ENCODE assay signal across 8 mouse cellular contexts in genomic region chr2:93462760-93463159, GRCm38 (mm10). TPM values are rescaled to one million over a fixed set of nuclear protein-coding genes. Genes with fewer than 3 reads are reported as not detected.
DNase-seq lines count a peak whose midpoint lies in the region; ATAC-seq and TF ChIP-seq lines count a peak whose summit lies in the region.

Cd82 (minus strand) TSS chr2:93463140.

- peak within 1 kb of the TSS; percentile 40 for H3K4me3 ChIP-seq in forebrain, postnatal 0 days (ENCODE audit: low read depth, low read length)
- H3K4me3 ChIP-seq in hindbrain, embryonic 11.5 days (ENCODE audit: low read depth, low read length): peak within 1 kb of the TSS; percentile 33
- peak within 1 kb of the TSS; percentile 90 for H3K4me3 ChIP-seq in megakaryocyte, embryonic 14.5 days (replicated peaks)

- H3K27me3 ChIP-seq in forebrain, postnatal 0 days (ENCODE audit: insufficient read depth, low read length): no peaks in the 10 kb centered on the region
- H3K27me3 ChIP-seq in hindbrain, embryonic 11.5 days (ENCODE audit: control insufficient read depth, insufficient read depth, low read length): peaks cover 10% of the 10 kb centered on the region
- peaks cover 97% of the 10 kb centered on the region for H3K27me3 ChIP-seq in megakaryocyte, embryonic 14.5 days (replicated peaks)

- no peaks in the 10 kb centered on the region for H3K4me1 ChIP-seq in forebrain, postnatal 0 days (ENCODE audit: insufficient read depth)
- H3K4me1 ChIP-seq in hindbrain, embryonic 11.5 days (replicated peaks; ENCODE audit: control insufficient read depth, insufficient read depth, low read length): peaks cover 3% of the 10 kb centered on the region; the same call in 1 of the 2 replicates
- peaks cover 46% of the 10 kb centered on the region for H3K4me1 ChIP-seq in megakaryocyte, embryonic 14.5 days

- WGBS in forebrain, postnatal 0 days: 4% methylated on average over 20 of the region's 20 CpGs
- WGBS in hindbrain, embryonic 11.5 days: under 1% methylated on average over 20 of the region's 20 CpGs

- peak; percentile 83 for ATAC-seq in forebrain, postnatal 0 days
- peak; percentile 84 for ATAC-seq in hindbrain, embryonic 11.5 days (ENCODE audit: low FRiP score)

- H3K4me2 ChIP-seq in forebrain, postnatal 0 days (ENCODE audit: low read depth): peak within 1 kb of the TSS; percentile 78
- peak within 1 kb of the TSS; percentile 65 for H3K4me2 ChIP-seq in hindbrain, embryonic 11.5 days (replicated peaks; ENCODE audit: low read depth, low read length)

- no peaks in the 10 kb centered on the region for H3K36me3 ChIP-seq in forebrain, postnatal 0 days (ENCODE audit: insufficient read depth)
- no peaks in the 10 kb centered on the region for H3K36me3 ChIP-seq in hindbrain, embryonic 11.5 days (ENCODE audit: control insufficient read depth, insufficient read depth, low read length)
- H3K36me3 ChIP-seq in megakaryocyte, embryonic 14.5 days (replicated peaks; ENCODE audit: low read length): no peaks in the 10 kb centered on the region

- H3K9ac ChIP-seq in forebrain, postnatal 0 days: peak within 1 kb of the TSS; percentile 35
- peak within 1 kb of the TSS; percentile 21; the same call in 1 of the 2 replicates for H3K9ac ChIP-seq in hindbrain, embryonic 11.5 days (ENCODE audit: low read depth, low read length)

- TF ChIP-seq CTCF in forebrain, postnatal 0 days (IDR thresholded peaks at IDR 0.05; ENCODE audit: low read depth): no peak

- intact Hi-C loops in left cerebral cortex, postnatal 25 days (cut with DNase I): no loop called here

- H3K9me3 ChIP-seq in forebrain, postnatal 0 days (ENCODE audit: low read length): no peaks in the 10 kb centered on the region
- no peaks in the 10 kb centered on the region for H3K9me3 ChIP-seq in hindbrain, embryonic 11.5 days (ENCODE audit: control insufficient read depth, low read length)
- peaks cover 8% of the 10 kb centered on the region for H3K9me3 ChIP-seq in megakaryocyte, embryonic 14.5 days

- no peak within 1 kb of the TSS for H3K27ac ChIP-seq in forebrain, postnatal 0 days (ENCODE audit: low read depth, low read length)
- 0 out of 2 replicates have a peak within 1 kb of the TSS, but pooled peaks have one; percentile 18 for H3K27ac ChIP-seq in hindbrain, embryonic 11.5 days (ENCODE audit: low read depth, low read length)

- peak; percentile 88 for DNase-seq in Muller cell, postnatal 12 days (ENCODE audit: inconsistent ontology term)
- peak; percentile 89 to 92 for DNase-seq in adrenal gland, postnatal 36 days
- DNase-seq in forebrain, postnatal 0 days: peak; percentile 54
- peak; percentile 61 for DNase-seq in hindbrain, embryonic 11.5 days (ENCODE audit: low spot score)
- DNase-seq in left cerebral cortex, postnatal 25 days (ENCODE audit: low spot score in 2 of 2): no peak
- peak; percentile 83 to 87 for DNase-seq in spleen, postnatal 4 days (ENCODE audit: low spot score in 2 of 2)
- no peak for DNase-seq in thymus, postnatal 25 days

RNA-seq across cellular contexts. Expression of gene Cd82, which starts in this region (rescaled TPM):
- 10 to 100 TPM; 34.6 to 63.8 TPM for total RNA-seq in adrenal gland, postnatal 36 days (2021)
- total RNA-seq in forebrain, postnatal 0 days (2014; rRNA removed): 9.7 and 12.7 TPM in 2 replicates
- 19.3 and 20.7 TPM in 2 replicates for polyA plus RNA-seq in forebrain, postnatal 0 days (2015; fragmentation: Nextera tagmentation; extraction: Ambion mirVana)
- polyA plus RNA-seq in hindbrain, embryonic 11.5 days (2014; fragmentation: Nextera tagmentation; extraction: Ambion mirVana): 6.2 and 6.3 TPM in 2 replicates
- 10 to 100 TPM; 15.7 to 16.3 TPM for total RNA-seq in left cerebral cortex, postnatal 25 days (2021)
- polyA plus RNA-seq in megakaryocyte, embryonic 14.5 days (2012; ENCODE audit: insufficient read depth, low replicate concordance): 13.3 TPM in 1 of 2 replicates, not detected in the other

Comparison
In these comparisons a context has a peak if more than half of its experiments do, and no peak if none do; other contexts are left out.
1. DNase-seq: peak in Muller cell, postnatal 12 days (single experiment), adrenal gland, postnatal 36 days (2 of 2), forebrain, postnatal 0 days (single experiment), hindbrain, embryonic 11.5 days (single experiment) and spleen, postnatal 4 days (2 of 2); none in left cerebral cortex, postnatal 25 days (0 of 2) and thymus, postnatal 25 days (single experiment).
2. H3K4me3 ChIP-seq: peak in every context shown above with its lines; median percentile 90 in megakaryocyte, embryonic 14.5 days; 40 in forebrain, postnatal 0 days; 33 in hindbrain, embryonic 11.5 days.